Mouse (Mus musculus) yolk sac, embryonic 10.5 days (tissue): ENCODE measurements around the gene Sim2.

Experiments used
- DNase-seq: peaks from one replicate; pipeline ENCODE4 v3.0.0-alpha.2; 2017; ENCODE audit warnings: low spot score

Gene Sim2

GRCm38 (mm10) chr16:94164236-94164635 lies 79.5 kb downstream of the Sim2 start:
- DNase-seq, result no peak

- DNase-seq, result no peak
Observed at GRCm38 (mm10) chr16:94164978-94165377, 80.2 kb downstream of the Sim2 start.

GRCm38 (mm10) chr16:94168655-94169545 lies 84.2 kb downstream of the Sim2 start:
- no peak for DNase-seq

- DNase-seq, result no peak
Observed at GRCm38 (mm10) chr16:94170218-94170617, 85.5 kb downstream of the Sim2 start.

GRCm38 (mm10) chr16:94173361-94173760 lies 88.6 kb downstream of the Sim2 start:
- no peak for DNase-seq

- DNase-seq, result no peak
Observed at GRCm38 (mm10) chr16:94175366-94175986, 90.7 kb downstream of the Sim2 start.
